Mouse (Mus musculus): ENCODE data around the gene Gm4788. TPM values are rescaled to one million over a fixed set of nuclear protein-coding genes. Genes with fewer than 3 reads are reported as not detected.

The Gm4788 gene
- polyA plus RNA-seq (2017; shearing (Covaris generic)), result not detected

DNA sequence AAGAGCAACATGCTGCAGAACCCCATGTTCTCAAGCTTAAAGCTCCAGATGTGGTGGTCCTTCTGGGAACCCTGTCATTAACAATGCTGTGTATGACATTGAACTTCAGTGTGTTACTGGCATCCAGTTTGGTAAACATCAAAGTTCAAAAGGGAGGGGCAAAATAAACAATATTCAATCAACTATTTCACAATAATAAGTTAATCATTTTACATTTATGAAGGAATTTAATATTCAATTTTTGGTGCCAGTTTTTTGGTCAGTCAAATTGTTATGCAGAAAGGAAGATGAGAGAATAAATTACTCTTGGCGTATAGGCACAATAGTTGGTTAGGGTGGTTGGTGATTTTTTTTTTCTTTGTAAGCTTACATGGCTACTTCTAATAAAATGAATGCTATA lies at the start of gene Gm4788:
TSS of gene Gm4788 (minus strand) at position 101 of the 400 bp plus-strand sequence.

Other genes starting within 250 kb of the Gm4788 start
- gene Cfhr1, start 221.0 kb downstream of the Gm4788 start, polyA plus RNA-seq (2017; shearing (Covaris generic)), result not detected
- gene Cfhr2, start 77.5 kb upstream of the Gm4788 start, polyA plus RNA-seq (2017; shearing (Covaris generic)), result not detected

All from inflammation-experienced regulatory T-cells, adult 16 weeks (primary cell).